Mouse (Mus musculus) telencephalon, adult 2 months (tissue): ENCODE measurements around the gene Dok7.
A peak's percentile ranks its signal among the peaks of the same experiment; 100 is the strongest.

Experiments
- DNase-seq: peaks from one replicate; pipeline ENCODE4 v3.0.0-alpha.2; 2011; ENCODE audit warnings: low read depth, low spot score

Dok7 gene

DNA sequence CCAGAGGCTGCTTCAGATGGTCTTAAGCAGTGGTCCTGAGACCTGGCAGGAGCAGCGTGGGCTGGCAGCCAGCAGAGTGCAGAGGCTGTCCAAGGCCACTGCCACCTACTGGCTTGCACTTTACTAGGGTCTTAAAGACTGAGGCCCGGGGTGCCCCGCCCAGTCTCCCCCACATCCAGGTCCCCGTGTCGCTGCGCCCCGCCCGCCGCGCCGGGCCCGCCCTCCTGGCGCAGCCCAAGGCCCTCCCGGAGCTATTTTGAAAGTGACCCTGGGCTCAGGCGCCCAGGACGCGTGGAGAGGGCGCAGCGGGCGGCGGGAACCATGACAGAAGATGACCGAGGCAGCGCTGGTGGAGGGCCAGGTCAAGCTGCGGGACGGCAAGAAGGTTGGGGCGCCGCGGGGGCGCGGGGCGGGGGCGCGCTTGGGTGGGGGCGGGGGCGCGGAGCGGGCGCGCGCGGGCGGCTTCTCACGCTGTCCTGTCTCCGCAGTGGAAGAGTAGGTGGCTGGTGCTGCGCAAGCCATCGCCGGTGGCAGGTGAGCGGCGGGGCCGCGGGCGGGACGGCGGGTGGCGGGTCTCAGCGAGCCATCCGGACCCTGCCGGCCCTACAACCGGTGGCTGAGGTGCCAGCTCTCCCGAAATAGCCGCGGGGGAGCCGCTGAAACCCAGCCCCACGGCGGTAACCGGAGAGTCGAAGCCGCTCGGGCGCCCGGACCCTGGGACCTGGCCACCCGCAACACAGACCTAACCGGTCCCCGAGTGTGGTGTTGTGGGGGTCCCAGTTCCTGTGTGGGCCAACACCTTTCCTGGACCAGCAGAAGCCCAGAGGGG is at the start of gene Dok7:
Gene Dok7 (plus strand): TSS at position 163 of the 829 bp plus-strand sequence.
- no peak for DNase-seq

DNA sequence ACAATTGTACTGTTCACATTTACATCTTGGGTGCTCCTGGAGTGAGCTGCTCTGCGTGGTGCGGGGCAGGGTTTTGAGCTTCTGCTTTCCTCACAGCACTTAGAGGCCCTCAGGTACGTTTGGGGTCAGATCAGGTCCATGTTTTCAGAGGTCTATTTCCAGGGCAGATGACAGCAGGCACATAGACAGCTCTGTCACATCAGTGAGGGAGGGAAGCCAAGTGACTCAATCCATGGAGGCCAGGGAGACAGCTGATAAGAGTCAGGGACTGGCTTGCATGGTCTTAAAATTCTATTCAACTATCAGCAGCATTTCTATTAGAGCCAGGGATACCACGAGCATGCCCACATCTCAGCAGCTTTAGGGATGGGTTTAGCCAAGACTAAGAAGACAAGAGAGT is 47.4 kb upstream of the Dok7 start:
- DNase-seq: no peak

DNA sequence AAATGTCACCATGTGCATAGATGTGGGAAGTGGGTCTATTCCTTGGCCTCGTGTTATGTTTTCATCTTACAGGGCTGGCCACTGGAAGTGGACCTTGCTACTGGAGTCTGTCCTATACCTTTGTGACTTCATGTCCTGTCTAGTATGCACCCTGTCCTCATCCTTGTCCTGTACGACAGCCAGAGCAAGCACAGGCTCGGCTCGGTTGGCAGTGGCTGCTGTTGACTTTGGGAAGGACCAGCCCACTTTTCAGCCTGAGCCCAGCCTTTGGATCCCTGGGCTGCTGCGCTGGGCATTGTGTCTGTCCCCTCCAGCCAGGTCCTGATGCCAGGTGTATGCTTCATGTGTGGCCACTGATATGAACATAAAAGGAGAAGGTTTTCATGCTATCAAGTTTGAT is 45.9 kb upstream of the Dok7 start:
- no peak for DNase-seq

DNA sequence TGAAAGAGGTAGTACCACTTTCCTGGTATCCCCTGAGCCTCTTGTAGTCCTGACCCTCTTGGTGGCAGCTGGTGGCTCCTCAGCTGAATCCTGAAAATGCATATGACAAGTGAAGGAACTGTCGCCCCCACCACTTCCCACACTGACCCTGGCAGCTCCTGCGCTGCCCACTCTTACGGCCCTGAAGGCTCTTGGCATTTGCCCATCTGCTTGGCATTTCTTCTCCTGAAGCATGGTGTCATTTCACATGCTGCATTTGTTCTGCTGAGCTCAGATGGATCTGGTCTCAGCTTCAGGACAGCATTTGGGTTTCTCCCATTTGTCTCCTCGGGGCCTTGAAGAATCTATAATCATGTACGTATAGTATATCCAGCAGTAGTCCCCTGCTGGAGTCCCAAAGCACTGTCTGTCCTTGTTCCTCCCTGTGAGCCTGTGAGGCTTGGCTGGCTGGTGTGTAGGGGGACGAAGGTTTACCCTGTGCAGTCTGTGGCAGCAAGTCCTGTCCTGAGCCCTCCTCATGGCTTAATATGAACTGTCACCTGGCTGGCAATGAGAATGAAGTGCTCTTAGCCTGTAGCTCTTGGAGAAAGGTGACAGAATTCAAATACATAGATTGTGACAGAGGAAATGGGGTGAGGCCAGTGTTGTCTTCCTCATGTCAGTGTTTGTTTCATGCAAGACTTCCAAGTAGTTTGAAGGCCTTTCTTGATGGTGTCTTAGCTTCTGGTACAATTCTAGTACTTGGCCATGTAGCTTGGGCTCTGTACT is 45.2 kb upstream of the Dok7 start:
- no peak for DNase-seq

DNA sequence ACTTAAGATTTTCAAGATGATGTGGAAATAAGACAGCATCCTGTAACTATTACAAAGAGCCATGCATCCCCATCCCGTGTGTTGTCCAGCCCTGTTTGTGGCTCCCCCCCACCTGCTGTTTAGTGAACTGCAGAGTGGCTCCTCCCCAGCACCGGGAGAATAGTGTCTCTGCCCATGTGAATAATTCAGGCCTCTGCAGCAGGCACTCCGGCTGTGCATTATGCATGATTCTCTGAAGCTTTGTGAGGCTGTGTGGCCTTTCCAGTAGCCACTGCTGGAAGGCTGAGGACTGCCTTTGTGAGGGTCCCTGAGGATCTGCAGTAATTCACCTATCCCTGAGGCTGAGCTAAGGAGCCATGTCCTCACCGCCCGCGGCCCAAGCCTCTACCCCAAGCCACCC is 42.5 kb upstream of the Dok7 start:
- DNase-seq: no peak

DNA sequence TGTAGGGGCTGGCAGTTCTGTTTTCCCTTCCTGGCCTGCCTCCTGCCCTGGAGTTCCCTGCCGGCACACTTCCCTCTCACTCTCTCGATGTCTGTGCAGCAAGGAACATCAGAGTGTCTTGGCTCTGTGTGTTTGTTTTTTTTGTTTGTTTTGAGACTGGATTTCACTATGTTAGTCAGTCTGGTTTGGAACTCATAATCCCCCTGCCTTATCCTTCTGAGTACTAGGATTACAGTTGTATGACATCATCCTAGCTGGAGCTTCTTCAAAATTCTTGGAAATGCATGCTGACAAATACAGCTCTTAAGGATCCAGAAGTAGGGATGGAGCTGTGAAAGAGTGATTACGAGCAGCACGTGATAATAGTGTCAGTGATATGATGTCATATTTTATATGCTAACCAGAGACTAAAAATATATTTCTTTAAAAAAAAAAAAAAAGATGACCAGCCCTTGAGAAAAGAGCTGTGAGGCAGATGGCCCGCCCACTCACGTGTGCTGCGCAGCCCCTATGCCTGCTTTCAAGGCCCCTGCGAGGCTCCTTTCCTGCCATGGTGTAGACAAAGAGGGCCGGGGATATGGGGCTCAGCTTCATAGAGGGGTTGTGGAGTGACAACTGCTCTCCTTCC is 36.8 kb upstream of the Dok7 start:
- peak; percentile 58 for DNase-seq

DNA sequence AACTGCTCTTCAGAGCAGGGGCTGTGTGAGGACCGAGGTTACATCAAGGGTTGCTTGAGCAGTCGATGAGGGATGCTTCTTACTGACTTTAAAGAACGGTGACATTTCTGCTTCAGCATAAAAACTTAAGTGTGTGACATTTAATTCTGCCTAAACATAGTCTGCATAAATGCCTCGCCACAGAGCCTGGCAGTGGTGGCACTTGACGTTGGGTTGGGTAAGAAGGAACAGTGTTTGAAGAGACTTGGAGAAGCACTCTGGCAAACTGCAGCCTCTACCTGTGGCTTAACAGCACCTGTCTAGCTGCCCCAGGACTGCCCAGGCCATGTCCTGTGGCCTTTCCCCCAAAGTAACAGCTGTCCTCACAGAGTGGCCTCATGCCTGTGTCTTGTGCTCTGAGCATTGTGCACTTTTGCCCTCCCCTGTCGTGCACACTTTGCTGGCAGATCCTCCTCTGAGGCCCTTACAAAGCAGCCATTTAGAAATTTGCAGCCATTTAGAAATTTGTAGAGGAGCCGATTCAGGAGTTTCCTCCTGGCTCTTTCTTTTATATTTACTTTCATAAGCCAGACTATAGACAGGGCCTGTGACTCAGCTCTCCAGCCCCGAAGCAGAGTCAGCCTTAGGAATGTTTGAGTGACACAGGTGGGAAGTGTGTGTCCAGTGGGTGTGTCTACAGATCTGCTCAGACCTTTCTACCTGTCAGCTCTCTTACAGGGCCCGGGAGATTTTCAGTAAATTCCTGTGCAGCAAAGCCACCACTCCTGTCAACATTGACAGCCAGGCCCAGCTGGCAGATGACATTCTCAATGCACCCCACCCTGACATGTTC is 35.9 kb upstream of the Dok7 start:
- DNase-seq: no peak

DNA sequence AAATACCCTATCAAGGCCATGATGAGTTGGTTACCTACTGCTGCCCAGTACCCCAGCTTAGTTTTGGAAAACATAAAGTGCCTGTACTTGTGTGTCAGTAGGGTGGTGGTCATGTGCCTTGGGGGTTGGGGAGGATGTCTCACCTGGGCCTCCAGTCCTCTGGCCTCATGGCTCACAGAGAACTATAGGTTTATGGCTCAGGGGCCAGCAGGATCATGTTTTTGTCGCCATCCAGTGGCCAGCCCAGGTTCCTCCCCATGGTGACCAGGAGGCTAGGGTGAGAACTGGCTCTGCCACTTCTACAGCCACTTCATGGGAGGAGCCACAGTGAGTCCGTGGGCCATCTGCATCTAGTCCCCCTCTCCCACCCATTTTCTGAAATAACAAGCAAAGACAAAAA is 31.6 kb upstream of the Dok7 start:
- no peak for DNase-seq

DNA sequence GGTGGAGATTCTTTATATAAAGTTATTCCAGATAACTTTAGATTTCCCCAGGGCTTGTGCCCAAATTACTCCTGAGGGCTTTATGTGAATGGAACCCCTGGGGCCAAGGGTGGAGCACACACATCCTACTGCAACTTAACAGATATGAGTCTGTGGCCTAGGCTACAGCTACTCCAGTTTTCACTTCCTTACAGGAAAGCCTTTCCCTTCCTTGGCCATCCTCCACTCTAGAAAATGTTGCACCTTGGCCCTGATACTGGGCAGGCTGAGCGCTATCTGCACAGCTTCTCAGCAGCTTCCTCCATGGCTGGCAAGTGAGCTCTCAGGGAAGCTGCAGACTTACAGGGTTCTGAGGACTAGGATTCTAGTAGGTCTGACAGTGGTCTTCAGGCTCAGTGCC is 27.3 kb upstream of the Dok7 start:
- DNase-seq: no peak

DNA sequence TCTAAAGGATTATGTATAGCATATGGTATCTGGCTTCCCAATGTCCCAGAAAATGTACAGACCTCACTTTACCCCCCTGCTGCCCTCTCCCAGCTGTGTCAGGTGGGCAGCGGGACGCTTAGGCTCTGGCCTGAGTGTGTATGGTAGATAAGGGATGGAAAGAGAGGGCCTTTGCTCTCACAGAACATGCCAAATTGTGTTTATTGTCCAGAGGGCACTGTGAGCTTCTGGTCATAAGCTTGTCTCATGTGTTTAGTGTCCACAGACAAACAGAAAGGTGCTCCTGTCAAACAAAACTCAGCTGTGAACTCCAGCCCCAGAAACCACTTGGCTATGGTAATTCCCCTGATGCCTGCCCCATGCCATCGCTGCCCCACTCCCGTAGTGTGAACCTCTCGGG is 26.8 kb upstream of the Dok7 start:
- DNase-seq: no peak

DNA sequence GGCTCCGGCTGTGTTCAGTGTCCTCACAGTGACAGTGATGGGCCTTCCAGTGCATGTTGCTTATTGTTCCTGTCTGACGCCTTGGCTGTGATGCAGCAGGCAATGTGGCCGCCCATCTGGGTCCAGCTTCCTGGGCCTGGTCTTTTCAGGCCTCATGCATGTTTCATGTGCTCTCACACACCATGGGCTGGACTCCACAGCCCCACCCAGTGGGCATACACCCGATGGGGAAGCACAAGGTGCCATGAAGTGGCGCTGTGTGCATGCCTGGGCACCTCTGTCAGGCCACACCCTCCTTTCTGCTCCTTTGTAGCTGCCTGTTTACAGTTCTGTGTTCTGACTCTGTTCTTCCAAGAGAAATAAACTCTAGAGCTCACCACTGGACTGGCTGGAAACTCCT is 23.5 kb upstream of the Dok7 start:
- DNase-seq: no peak

DNA sequence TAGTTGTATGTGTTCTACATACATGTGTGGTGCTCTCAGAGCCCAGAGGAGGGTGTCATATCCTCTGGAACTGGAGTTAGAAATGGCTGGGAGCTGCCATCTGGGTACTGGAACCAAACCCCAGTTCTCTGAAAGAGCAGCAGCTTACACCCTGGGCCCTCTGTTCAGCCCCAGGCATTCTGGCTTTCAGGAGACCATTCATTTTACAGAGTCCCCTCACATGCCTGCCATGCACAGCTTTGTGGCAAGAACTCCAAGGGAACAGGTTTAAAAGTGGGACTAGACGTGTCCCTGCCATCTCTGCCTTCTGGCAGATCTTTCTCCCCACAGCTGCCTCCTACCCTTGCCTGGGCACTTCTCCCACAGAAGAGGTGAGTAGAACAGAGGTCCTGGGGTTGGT is 22.9 kb upstream of the Dok7 start:
- DNase-seq: no peak

DNA sequence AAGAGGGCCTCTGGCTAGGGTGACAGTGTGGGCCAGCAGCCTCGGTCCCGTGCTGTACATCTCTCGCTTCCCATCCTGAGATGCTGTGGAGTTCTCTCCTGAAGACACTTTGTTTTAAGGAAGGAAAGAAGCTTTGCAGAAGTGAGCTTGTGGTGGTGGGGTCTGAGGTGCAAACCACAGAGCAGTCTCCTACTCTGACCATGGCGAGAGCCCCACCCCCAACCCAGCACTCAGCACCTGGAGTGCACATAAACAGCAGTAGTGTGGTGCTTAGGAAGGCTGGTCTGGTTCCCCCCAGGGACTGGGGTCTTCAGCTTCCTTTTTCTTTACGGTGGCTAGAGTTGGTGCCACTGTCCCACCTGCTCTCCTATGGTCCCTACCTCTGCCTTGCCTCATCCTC is 21.4 kb upstream of the Dok7 start:
- no peak for DNase-seq

DNA sequence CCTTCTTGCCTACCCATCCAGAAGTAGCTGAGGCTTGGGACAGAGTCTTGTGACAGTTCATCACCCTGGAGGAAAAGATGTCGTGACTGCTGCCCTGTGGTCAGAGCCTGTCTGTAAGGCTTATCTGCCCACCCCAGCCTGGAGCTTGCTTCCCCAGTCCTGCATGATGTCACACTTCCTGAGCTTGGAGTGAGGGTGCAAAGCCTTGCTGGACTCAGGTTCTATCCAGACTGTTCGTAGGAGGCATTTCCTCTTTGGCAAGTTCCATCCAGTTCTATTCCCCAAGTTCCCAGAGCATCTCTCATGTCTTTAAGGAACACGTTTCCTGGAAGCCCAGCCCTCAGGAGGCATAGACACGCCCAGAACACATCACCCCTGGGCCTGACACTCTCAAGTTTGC is 20.8 kb upstream of the Dok7 start:
- no peak for DNase-seq

DNA sequence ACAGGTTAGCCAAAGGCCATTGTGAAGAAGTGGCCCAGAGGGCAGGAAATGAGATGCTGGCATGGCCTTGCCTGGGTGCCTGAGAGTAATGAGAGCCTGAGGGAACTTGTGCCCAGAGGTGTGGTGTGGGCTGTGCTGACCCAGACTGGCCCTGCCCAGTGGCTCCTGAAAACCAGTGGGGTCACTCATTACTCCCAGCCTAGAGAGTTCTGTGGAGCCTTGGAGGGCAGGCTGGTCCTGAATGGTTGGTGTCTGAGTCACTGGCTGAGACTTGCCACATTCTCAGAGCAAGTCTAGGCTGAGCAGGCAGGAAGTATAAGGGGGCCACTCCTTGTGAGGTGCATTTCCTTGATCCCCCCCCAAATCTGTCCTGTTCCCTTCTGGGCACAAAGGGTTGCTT is 19.1 kb upstream of the Dok7 start:
- DNase-seq: no peak

DNA sequence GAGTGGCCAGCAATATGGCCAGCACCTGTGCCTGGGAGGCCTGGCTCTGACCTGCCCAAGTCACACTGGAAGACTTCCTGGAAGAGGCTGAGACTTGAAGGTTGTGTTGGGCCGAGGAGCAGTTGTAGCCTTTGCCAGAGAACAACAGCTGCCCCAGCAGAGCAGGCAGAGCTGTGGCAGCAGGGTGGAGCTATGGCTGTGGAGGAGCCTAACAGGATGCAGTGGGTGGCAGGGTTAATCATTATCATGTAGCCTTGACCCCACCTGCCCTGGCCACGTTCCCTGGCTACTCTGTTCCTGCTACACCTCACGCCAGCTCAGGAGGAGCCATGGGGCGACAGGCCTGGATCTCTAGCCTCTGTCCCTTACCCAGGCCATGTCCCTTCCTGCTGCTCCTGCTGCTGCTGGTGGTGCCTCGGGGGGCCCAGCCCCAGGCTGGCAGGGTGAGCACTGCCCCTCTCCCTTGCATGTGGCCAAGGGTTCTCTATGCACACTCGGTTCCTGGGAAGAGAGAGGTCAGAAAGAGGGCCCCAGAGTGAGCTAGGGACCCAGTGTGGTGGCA is 15.2 kb upstream of the Dok7 start, which contains the start of gene Hgfac:
Gene Hgfac (plus strand): TSS at position 242 of the 562 bp plus-strand sequence.
- no peak for DNase-seq

DNA sequence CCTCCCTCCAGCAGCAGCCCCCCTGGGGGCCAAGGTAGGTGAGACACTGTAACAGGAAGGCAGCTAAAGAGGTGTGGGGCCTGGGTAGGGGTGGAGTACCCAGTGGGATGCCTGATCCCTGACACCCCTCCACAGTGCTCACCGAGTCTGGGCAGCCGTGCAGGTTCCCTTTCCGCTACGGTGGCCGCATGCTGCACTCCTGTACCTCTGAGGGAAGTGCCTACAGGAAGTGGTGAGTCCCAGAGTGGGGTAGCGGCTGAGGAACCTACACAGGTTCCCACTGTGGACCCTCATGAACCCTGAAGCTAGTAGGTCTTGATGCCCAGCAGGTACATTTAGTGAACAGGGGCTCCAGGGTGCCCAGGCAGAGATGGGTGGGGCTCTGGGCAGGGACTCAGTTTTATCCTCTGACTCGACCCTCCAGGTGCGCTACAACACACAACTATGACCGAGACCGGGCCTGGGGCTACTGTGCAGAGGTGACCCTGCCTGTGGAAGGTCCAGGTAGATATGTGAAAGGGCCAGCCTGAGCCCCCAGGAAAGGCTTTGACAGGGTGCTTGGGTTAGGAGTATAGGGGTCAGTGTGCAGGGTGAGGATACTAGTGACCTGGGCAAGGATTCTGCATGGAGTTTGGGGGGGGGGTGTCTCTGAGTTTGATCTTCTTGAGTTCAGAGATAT is 14.0 kb upstream of the Dok7 start:
- DNase-seq: no peak

DNA sequence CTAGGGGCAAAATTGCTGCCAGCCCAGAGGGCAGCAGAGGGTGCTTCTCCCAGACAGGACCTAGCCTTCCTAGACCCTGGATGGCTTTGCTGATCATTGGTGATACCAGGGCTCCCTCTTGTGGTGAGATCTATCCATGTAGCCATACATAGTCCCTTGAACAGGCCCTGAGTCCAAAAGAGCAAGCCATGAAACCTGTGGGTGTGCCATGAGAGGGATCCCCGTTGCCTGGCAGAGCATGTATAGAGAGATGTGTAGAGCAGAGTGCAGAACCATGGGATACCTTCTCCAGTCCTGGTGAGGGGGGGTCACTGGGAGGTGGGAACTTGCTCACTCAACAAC is 13.5 kb upstream of the Dok7 start:
- DNase-seq: peak; percentile 50

DNA sequence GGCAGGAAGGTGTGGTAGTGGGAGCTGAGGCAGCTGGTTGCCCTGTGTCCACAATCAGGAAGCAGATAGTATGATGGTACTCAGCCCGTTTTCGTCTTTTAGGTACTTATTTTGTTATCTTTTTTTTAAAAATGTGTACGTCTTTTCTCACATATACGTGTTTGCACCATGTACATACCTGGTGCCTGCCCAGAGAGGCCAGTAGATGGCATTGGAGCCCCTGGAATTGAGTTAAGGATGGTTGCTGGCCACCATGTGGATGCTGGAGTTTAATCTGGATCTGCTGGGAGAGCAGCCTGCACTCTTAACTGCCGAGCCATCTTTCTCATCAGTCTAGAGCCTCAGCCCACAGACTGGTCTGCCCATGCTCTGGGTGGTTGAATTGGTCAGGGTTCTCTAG is 6.0 kb upstream of the Dok7 start:
- DNase-seq: no peak

DNA sequence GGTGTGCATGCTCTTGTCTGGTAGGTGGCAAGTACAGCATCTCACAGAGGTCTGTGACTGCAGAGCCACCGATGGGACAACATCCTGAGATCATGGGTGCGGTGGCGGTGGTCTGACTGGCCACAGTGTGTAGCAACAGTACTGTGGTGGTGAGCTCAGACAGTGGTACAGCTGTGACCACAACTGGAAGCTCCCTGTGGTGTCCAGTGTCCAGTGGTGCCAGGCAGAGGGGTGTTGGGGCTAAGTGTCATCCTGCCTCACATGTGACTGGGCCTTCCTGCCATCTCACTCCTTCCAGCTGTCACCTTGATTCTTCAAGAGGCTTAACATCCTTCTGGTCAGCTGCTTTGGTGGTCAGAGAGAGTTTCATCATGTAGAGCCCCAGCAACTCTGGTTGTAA is 1.9 kb upstream of the Dok7 start:
- DNase-seq: no peak

DNA sequence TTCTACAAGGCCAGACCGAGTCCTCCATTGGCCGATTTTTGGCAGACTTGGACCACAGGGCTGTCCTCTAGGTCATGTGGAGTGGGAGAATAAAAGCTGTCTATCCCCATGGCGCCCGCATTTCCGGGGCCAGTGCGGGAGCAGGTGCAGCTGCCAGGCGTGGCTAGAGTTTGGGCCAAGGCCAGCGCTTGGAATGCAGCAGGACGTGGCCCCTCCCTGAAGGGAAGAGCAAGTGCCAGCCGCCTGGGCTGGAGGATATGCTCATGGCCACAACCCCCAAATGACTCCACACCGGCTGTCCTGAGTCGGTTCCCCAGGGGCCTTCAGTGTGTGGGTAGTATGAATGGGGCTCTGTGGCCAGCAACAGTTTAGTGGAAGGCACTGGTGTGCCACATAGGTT is 1.5 kb upstream of the Dok7 start:
- no peak for DNase-seq
